Mouse (Mus musculus): Measurements from ENCODE around the gene Camp.

The Camp gene

GRCm38 (mm10) chr9:109849312-109849758, at the start of gene Camp:
Gene Camp, minus strand, starts transcription at chr9:109849617.
- DNase-seq: no peak

- no peak for DNase-seq
Measured at GRCm38 (mm10) chr9:109898027-109898426, 48.6 kb upstream of the Camp start.

GRCm38 (mm10) chr9:109896253-109897150, 47.1 kb upstream of the Camp start:
- peak in 1 of 2 experiments; percentile 13 for DNase-seq

GRCm38 (mm10) chr9:109895593-109895992, 46.2 kb upstream of the Camp start:
- no peak for DNase-seq

- DNase-seq: peak; percentile 41 to 66
Measured at GRCm38 (mm10) chr9:109894413-109895090, 45.1 kb upstream of the Camp start.

GRCm38 (mm10) chr9:109892651-109893250, 43.3 kb upstream of the Camp start:
- peak; percentile 77 to 84 for DNase-seq

GRCm38 (mm10) chr9:109891501-109891900, 42.1 kb upstream of the Camp start:
- DNase-seq: peak; percentile 53 to 62

GRCm38 (mm10) chr9:109887321-109887720, 37.9 kb upstream of the Camp start:
- no peak for DNase-seq

- DNase-seq: no peak
Measured at GRCm38 (mm10) chr9:109886259-109886658, 36.8 kb upstream of the Camp start.

GRCm38 (mm10) chr9:109879305-109879704, 29.9 kb upstream of the Camp start:
- no peak for DNase-seq

GRCm38 (mm10) chr9:109877666-109878065, 28.2 kb upstream of the Camp start:
- DNase-seq: no peak

GRCm38 (mm10) chr9:109876756-109877155, 27.3 kb upstream of the Camp start:
- DNase-seq: peak; percentile 18 to 25

GRCm38 (mm10) chr9:109875695-109876601, 26.5 kb upstream of the Camp start:
- DNase-seq: peak; percentile 69 to 83

- DNase-seq: peak; percentile 96 to 99
Measured at GRCm38 (mm10) chr9:109874797-109875691, 25.6 kb upstream of the Camp start, which contains the start of gene Cdc25a. Gene Cdc25a, plus strand, starts transcription at chr9:109875579.

- DNase-seq: no peak
Measured at GRCm38 (mm10) chr9:109870983-109871572, 21.7 kb upstream of the Camp start.

- DNase-seq: no peak
Measured at GRCm38 (mm10) chr9:109866218-109866617, 16.8 kb upstream of the Camp start.

GRCm38 (mm10) chr9:109863085-109863484, 13.7 kb upstream of the Camp start:
- DNase-seq: no peak

GRCm38 (mm10) chr9:109862397-109863044, 13.1 kb upstream of the Camp start:
- peak; percentile 68 to 81 for DNase-seq

- no peak for DNase-seq
Measured at GRCm38 (mm10) chr9:109855947-109856346, 6.5 kb upstream of the Camp start.

- DNase-seq: no peak
Measured at GRCm38 (mm10) chr9:109854341-109854740, 4.9 kb upstream of the Camp start.
